Mouse (Mus musculus) skeletal muscle tissue, adult 2 months (tissue): ENCODE measurements around the gene Ndufa8.

Experiments used
- DNase-seq: peaks from one replicate; pipeline ENCODE4 v3.0.0-alpha.2; 2012; ENCODE audit warnings: low read depth, low spot score

Gene Ndufa8

DNA sequence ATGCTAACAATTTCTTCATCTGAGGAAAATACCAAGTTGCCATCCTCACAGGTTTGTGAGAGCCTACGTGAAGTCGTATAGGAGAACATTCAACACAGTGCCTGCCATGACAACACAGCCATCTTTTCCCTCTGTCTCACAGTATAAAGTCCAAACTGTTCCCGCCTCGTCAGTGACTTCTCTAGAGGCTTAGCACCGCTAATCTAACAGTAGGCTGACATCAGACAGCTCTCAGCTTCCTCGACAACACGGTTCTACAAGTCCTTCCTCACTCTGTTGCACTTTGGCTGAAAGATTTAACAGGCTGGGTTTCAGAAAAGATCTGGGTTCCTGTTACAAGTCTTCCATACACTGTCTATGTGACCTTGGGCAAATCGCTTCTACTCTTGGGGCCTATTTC is 1.0 kb downstream of the Ndufa8 start:
- no peak for DNase-seq

DNA sequence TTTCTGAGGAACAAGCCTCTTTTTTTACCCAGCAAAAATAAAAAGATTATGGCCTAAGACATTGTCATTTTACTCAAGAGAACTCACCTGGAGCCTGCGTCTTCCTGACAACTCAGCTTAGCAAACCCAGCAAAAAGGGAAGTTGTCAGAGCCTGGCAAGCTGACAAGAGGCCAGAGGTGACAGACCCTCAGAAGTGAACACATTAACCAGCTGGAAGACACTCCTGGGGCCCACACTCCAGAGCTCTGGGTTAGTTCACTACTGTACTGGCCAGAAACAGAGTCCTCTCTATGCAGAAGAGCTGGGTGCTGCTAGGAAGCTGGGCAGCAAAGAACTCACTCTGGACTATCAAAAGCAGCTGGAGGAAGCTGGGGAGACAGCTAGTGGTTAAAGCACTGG is 8.3 kb downstream of the Ndufa8 start:
- no peak for DNase-seq

DNA sequence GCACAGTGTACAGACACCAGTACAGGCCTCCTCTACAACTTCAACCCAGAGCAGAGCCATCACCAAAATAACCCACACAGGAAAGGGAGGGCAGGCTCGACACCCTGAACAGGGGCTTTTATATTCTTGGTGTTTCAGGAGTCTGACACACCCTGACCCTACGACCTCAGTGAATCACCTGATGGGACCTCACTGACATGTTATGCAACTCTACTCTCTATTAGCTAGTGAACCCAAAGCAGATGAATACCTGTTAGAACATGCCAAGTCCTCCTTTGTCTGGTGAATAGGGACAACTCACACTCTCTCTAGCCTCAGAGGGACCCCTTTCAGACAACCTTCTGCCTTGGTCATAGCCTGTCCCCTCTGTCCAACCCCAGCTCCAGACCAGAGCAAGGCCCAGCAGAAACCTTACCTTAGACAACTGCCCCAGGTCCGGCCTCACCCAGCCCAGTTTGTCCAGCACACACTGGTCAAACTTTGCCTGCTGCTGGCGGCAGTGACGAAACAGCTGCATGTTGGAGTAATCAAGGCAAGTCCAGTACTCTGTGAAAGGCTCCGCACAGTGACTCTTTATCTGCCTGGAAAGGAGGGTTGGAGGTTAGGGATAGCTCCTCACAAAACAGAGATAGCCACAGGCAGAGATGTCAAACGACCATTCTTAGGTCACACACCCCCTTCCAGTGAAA is 9.8 kb downstream of the Ndufa8 start:
- no peak for DNase-seq

DNA sequence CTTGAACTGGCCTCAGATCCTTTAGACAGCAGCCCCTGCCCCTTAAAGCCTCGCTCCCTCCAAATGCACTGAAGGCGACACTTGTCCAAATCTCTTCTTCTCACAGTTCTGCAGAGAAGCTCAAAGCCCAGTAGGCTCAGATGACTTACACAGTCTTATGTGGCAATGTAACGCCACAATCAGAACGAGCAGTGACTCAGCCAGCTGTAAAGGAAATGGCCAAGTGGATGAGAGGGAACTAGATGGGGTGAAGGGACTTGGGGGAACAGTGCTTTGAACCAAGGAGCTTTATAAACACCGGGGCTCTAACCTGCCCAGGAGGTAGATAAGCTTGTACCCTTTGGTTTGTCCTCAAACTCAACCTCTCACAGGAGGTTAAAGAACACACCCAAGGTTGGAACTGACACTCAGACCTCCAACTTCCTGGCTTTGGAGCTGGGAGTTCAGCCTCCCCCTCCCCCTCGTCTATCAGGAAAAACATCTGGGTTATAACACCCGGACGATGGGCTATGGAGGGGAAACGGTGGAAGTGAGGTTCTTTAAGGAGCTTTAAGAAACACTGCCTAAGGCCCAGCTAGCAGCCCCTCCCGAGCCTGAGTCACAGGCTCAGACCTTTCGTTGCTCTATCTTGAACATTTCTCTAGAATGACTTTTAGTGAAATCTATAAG is 13.7 kb downstream of the Ndufa8 start:
- DNase-seq = no peak

DNA sequence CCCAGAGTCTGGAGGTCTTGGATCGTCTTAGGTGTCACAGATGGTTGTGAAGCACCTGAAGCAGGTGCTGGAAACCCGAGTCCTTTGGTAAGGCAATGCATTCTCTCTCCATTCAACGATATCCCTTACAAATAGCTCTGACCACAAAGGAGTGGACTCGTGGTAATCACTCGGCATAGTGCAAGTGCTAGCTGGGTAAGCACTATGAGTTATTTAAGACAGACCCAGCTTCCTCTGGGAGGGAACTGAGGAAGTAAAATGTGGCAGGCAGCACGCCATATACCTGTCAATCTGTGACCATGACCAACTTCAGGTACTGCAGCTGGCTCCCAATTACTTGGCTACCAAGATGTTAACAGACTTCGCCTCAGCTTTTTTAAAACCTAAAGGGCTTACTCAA is 14.3 kb downstream of the Ndufa8 start:
- no peak for DNase-seq

DNA sequence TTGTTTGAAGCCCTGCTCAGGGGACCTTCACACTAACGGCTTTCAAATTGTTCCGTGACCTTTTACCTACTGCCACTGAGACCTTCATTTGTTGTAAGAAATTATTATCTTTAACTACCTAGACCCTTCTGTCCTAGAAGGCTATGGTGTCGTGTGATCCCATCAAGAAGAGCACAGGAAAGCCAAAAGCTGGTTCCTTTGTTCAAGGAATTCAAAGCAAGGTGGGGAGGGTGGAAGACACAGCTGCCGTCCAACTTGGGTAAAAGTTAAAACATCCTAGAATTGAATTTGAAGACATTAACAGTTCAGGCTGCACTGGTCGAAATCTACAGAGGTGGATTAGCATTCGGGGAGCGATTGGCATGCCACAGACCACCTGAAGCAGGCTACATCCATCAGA is 15.2 kb downstream of the Ndufa8 start:
- no peak for DNase-seq

DNA sequence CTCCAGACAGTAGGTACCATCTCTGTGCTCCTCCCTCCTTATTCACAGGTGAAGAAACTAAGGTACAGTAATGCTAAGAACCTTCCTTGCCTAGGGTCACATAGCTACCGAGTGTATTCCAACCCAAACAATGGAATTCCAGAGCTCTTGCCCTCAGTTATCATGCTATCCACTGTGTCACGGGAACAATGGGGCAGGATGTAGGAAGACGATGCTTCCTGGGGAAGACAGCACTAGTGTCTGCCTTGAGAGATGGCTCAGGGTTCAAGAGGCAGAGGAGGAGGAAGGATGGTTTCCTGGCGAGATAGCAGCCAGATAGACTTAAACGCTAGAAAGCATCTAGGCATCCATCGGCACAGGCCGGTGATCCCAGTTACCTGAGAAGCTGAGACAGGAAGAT is 16.3 kb downstream of the Ndufa8 start:
- no peak for DNase-seq

DNA sequence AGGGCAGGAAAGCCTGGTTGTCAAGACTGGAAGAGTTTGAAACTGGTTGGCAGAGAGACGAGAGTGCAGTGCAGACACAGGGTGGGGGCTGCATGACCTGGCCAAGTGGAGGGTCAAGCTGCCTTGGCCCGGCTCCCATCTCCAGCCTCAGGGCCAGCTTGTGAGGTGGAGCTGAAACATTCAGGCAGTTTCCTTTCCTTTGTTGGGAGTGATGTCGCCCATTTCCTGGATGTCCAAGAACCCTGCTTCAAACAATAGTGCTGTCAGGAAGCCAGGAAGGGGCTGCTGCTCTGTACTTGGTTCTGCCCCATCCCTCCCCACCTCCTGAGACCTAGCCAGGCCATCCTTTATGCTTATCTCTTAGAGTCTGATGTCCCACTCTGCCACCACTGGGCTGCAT is 25.9 kb downstream of the Ndufa8 start:
- DNase-seq = peak; percentile 18

DNA sequence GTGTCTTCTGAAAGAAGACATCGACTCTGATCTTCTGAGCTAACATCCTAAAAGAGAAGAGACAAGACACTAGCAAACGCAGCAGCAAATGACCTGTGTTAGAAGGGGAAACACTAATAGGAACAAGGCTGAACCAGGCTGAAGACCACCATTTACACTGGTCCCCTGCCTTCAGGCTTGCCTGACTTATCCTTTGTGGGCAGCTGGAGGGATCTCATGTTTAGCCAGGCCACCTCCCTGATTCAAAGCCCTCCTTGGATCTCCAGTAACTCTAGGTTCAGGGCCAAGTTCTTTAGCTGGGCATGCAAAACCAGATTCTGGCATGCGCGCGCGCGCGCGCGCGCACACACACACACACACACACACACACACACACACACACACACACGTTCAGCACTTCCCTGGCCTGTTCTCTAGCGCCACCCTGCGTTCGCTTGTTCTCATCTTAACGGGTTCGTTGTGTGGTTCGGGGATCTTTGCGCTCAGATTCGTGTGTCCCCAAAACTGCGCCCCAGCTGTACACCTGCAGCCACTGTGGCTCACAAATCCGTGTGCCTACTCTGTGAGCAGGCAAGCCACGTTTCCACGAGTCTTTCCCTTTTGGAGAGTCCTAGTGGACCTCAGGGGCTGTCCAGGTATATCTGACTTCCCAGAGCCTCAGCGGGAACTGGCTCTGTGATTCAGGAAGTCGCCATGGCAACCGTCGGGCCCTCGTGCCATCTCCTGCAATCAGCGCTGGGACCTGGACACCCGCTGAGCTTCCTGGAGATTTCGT is 27.6 kb downstream of the Ndufa8 start:
- peak; percentile 36 for DNase-seq

DNA sequence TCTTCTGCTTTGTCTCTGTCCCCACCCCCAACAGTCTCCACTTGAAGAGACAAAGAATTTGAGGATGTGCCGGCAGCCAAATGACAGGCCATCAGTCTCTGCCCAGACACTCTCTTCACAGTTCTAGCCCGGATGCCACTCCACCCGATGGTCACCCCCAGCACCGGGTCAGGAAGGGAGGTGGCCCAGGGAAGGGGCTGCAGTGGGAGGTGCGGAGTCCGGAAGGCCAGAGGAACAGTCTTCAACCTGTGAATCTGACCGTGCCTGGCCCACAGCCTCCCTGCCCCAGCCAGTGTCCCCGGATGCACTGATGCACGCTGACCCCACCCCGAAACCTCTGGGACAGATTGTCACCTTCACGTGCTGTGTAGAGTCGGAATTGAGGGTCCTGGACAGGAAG is 36.2 kb downstream of the Ndufa8 start:
- no peak for DNase-seq

DNA sequence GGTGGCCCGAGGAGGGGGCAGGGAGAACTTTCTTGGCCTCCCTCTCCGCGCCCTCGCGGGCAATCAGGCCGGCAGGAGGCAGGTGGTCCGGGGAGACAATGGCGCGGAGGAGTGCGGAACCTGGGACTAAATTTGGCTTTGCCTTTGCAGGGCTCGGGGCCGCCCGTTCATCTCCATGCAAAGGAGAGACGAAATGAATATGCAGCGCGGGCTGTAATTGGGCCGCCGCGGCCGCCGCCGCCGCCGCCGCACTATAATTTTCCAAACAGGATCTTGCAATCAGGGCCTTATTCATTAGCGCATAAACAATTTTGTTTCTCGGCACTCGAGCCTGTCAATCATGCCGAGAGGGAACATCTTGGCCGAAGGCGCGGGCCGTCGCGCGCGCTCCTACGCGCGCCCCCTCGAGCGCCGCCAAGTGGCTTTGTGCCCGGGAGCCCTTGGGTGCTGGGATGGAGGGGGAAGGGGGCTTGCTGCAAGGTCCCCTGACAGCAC is 37.8 kb downstream of the Ndufa8 start:
- DNase-seq = no peak

DNA sequence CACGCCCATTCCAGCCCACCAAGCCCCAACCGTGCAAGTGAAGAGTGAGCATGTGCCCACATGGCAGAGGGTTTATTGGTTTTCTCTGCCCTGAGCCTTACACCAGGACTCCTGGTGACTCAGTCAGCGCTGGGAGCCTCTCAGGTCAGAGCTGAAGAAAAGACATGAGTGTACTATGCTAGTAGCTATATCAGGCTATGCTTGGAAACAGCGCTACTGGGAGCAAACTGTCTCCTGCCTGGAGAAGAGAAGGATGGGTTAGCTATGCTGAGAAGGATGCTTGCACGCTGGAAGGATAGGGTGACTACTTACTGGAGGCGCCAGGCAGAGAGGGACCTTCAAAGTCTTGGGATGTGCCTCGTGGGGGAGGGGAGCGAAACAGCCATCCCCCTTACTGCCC is 38.6 kb downstream of the Ndufa8 start:
- DNase-seq = no peak

DNA sequence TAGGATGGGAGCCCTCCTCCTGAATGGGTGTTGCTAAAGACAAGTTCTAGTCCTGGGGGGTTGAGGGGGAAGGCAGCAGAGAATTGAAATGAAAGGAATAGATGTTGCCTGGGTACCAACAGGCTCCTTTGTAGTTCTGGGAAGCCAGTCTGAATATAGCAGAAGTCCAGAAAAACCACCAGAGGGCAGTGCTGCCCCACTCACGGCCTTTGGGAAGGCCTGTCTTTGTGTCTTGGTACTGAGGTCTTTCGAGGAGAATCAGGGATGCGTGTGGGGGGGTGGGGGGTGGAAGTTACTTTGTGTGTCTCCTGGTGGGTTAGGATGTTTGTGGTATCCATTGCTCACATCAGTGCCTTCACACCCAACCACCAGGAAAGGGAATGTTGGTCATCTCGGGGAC is 39.8 kb downstream of the Ndufa8 start:
- DNase-seq = peak; percentile 58

DNA sequence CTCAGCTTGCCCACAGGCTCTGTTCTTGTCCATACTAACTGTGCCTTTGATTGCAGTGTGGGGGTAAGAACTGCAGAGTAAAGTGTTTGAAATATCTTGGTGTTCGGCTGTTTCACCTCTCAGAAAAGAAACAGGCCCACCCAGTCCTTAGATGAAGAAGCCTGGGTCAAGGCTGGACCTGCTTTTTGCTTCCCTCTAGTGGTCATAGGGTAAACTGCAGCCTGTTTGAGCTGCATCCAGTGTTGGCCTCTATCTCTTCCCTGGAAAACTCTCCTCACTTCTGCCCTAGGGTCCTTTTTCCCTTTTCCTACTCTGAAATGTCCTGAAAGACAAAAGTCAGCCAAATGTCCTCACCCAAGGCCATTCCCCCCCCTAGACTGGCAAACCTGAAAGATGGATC is 41.1 kb downstream of the Ndufa8 start:
- DNase-seq = peak; percentile 32

DNA sequence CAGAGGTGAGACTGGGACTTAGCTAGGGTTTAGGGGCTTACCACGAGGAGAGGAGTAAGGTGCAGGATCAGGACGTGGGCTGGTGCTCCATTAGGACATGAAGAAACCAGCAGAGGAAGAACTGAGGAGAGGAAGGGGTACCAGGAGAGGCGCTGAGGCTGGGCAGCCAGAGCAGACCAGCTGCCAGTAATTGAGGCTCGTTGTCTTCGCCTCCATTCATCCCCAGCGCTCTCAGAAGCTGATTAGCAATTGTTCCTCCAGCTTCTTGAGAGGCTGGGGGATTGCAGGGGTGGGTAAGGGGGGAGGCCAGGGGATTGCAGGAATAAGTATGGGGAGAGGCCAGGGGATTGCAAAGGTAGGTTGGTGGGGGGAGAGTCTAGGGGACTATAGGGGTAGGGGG is 47.0 kb downstream of the Ndufa8 start:
- DNase-seq = no peak

DNA sequence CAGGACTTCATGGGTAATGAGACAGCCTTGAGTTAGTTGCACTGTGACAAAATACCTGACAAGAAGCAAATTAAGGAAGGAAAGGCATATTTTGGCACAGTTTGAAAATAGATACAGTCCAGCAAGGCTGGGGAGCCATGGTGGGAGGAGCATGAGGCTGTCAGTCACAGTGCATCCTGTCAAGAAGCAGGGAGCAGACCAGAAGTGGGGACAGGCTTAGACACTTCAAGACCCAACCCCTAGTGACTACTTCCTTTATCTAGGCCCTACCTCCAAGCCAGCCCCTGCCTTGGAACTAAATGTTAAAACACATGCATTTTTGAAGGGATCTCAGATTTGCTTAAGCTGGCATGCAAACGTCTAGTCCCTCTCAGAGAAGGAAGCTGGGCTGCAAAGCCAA is 48.8 kb downstream of the Ndufa8 start:
- DNase-seq = no peak

DNA sequence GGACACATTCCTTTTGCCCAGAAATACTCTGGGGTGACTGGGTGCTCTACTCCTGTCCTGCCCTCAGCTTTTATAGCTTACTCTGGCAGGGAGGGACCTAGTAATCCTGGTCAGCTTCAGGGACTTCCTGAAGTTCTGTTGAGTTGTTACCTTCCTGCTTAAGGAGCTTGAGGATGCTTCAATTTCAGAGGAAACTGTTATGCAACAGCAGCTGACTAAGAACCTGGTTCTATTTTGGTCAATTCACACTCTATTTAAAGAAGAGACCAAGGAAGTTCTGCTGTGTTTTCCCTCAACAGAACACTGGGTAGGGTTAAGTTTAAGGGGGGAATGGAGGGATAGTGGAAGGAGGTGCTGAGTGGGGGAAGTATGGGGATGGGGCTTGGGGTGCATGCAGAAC is 50.0 kb downstream of the Ndufa8 start:
- no peak for DNase-seq

DNA sequence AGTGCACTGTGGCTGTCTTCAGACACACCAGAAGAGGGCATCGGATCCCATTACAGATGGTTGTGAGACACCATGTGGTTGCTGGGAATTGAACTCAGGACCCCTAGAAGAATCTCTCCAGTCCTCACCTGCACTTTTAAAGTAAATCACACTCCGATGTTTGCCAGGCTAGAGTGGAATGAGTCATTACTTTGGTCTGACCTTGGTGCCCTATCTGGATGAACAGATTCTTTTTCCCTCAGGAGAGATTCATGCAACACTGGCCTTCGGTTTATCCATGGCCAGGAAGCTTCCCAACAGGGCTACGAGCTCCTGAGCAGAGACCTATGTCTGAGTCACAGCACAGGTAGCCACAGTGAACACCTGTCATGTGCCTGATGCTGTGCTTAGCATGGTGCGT is 50.8 kb downstream of the Ndufa8 start:
- DNase-seq = no peak

DNA sequence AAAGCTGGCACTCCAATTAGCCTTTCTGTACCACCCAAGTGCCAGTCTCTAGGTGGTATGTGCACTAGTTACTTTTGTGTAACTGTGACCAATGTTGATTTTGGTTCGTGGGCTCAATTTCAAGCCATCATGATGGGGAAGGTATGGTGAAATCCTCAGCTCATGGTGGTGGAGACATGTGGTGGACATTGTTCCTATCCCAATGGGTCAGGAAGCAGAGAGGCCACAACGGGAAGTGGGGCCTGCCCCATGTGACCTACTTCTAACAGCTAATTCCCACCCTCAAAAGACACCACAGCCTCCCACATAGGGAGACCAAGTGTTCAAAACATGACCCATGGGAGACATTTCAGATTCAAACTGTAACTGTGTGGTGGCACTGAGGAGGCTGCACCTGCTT is 52.5 kb downstream of the Ndufa8 start:
- DNase-seq = no peak

DNA sequence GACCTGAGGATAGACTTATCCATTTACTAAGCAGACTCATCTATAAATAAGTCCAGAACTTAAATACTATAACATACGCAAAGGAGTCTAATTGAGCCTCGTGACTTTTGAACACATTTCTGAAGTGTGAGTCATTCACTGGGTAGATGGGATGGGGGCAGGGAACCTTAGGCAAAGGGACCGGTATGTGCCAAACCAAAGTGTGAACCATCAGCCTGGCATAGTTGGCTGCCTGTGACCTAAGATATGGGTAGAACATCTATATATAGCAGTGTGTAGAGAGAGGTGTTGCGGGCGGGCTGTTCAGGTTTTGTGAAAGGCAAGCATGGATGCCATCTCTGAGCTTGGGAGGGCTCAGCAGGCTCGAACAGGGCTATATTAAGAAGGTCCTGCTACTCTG is 54.9 kb downstream of the Ndufa8 start:
- DNase-seq = no peak

DNA sequence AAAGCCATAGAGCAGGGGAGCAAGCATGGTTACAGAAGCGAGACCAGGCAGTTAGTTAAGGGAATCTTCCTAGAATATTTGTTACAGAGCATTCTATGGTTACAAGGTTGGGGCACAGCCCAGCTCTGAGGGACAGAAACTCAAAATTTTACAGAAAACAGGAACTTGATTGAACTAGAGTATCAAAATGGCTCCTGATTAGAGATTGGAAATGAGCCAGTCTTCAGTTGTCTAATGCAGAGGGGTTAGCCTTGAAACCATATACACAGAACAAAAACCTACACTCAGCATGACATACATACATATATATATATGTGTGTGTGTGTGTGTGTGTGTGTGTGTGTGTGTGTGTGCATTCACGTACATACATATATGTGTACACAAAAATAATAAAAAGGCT is 55.7 kb downstream of the Ndufa8 start:
- DNase-seq = no peak

DNA sequence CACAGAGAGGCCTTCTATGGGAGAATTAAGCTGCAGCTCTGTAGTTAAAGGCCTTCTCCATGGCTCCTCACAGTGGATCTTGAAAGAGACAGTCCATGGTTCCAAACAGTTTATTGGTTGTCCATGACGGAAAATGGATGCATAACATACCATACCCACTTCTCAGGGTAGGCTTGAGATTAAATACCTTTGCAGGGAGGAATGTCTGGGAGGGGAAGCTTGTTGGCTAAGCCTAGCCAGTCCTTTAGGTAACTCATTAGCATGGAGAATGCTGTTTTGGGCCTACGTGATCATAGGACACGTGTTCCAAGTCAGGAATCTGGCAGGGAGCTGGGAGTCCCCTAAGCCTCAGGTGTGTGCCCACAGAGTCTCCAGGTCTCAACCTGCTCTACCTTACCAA is 56.9 kb downstream of the Ndufa8 start:
- no peak for DNase-seq
